Mouse (Mus musculus) megakaryocyte-erythroid progenitor cell, adult 5 weeks (primary cell): ENCODE results near the gene Id1. TPM values are rescaled to one million over a fixed set of nuclear protein-coding genes. Genes with fewer than 3 reads are reported as not detected.

ENCODE experiments used
- polyA plus RNA-seq: library from polyadenylated mRNA; stranded (reverse); fragments of >175 nt; gene quantifications from 2 replicates; pipeline ENCODE4 v1.2.3, GENCODE M21; 2012

Id1 gene
- 20.1 and 27.2 TPM in 2 replicates for polyA plus RNA-seq

GRCm38 (mm10) chr2:152736090-152736601, at the start of gene Id1:
TSS of gene Id1 (plus strand) at chr2:152736251.

GRCm38 (mm10) chr2:152686806-152687267, 49.2 kb upstream of the Id1 start, which contains the start of gene Mcts2:
TSS of gene Mcts2 (plus strand) at chr2:152687035.

GRCm38 (mm10) chr2:152753944-152754711, 18.1 kb downstream of the Id1 start, which contains the start of gene Cox4i2:
TSS of gene Cox4i2 (plus strand) at chr2:152754173.

Other genes with a start within 250 kb of the Id1 start
- not detected in 2 replicates for gene Defb22, start 246.1 kb upstream of the Id1 start, polyA plus RNA-seq
- not detected in 2 replicates for gene Defb26, start 224.6 kb upstream of the Id1 start, polyA plus RNA-seq
- gene Defb28, start 218.0 kb upstream of the Id1 start, polyA plus RNA-seq: not detected in 2 replicates
- not detected in 2 replicates for gene Defb29, start 196.2 kb upstream of the Id1 start, polyA plus RNA-seq
- gene Gm17416, start 166.9 kb upstream of the Id1 start, polyA plus RNA-seq: not detected in 2 replicates
- not detected in 2 replicates for gene Defb21, start 163.5 kb upstream of the Id1 start, polyA plus RNA-seq
- gene Defb19, start 155.9 kb upstream of the Id1 start, polyA plus RNA-seq: not detected in 2 replicates
- not detected in 2 replicates for gene Defb45, start 136.9 kb upstream of the Id1 start, polyA plus RNA-seq
- not detected in 2 replicates for gene Defb36, start 131.9 kb upstream of the Id1 start, polyA plus RNA-seq
- not detected in 2 replicates for gene Defb25, start 113.2 kb upstream of the Id1 start, polyA plus RNA-seq
- 0.46 TPM in 1 of 2 replicates, not detected in the other for gene Rem1, start 109.3 kb upstream of the Id1 start, polyA plus RNA-seq
- 184 and 222 TPM in 2 replicates for gene H13, start 66.8 kb upstream of the Id1 start, polyA plus RNA-seq
- 0.87 and 1.5 TPM in 2 replicates for gene Mcts2, start 49.2 kb upstream of the Id1 start, polyA plus RNA-seq
- 1.9 and 3.6 TPM in 2 replicates for gene Cox4i2, start 17.9 kb downstream of the Id1 start, polyA plus RNA-seq
- gene Bcl2l1, start 95.5 kb downstream of the Id1 start, polyA plus RNA-seq: 27.4 and 31.0 TPM in 2 replicates
- 8.7 and 9.0 TPM in 2 replicates for gene Tpx2, start 111.7 kb downstream of the Id1 start, polyA plus RNA-seq
- gene Mylk2, start 175.1 kb downstream of the Id1 start, polyA plus RNA-seq: 0.03 TPM in 1 of 2 replicates, not detected in the other
- gene Foxs1, start 197.0 kb downstream of the Id1 start, polyA plus RNA-seq: 0.09 and 0.23 TPM in 2 replicates
- gene Dusp15, start 215.4 kb downstream of the Id1 start, polyA plus RNA-seq: not detected in 2 replicates
- gene Ttll9, start 226.2 kb downstream of the Id1 start, polyA plus RNA-seq: 0.52 and 0.81 TPM in 2 replicates